Mouse (Mus musculus): ENCODE data around the gene Cryzl2.

DNA sequence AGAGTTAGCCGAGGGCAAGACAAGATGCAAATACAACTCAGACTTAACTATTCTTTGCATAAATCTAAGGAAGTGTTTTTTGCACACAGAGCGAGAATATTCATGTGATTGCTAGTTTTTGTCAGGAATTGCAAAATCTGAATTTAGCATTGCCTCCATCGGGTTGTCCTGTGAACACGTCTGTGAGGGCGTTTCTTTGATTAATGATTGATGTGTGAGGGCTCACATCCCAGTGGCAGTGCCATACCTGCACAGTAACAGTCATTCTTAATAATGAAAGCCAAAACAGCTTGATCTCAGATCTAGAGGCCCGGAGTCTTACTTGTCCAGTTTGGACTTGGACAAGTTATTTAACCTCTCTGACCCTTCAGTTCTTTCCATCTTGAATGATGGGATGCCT lies 44.7 kb downstream of the Cryzl2 start:
- TF ChIP-seq POLR2A (IDR thresholded peaks at IDR 0.05; ENCODE audit: extremely low read depth, insufficient read depth, low read length) (no peak), CTCF (IDR thresholded peaks at IDR 0.05; ENCODE audit: extremely low read depth, insufficient read depth, low read length) (no peak)

All from cortical plate, adult 2 months (tissue).